Mouse (Mus musculus) bone marrow, adult 2 months (tissue): ENCODE measurements around the gene Liph. TPM values are rescaled to one million over a fixed set of nuclear protein-coding genes. Genes with fewer than 3 reads are reported as not detected.
"Not testable (repeated sequence)": the region's sequence is repeated elsewhere in the genome, so short reads cannot be mapped to it uniquely, and the experiment has no call there.

Source experiments
- H3K27ac ChIP-seq: fragments of 200-500 bp; 2 replicates; pipeline ENCODE4 v1.5.1; 2012; ENCODE audit warnings: low read depth, mild to moderate bottlenecking, control low read depth, inconsistent platforms, low read length; ENCODE audit not compliant: control insufficient read depth, poor library complexity, insufficient read depth
- H3K4me1 ChIP-seq: fragments of 200-500 bp; 2 replicates; pipeline ENCODE4 v1.6.1; 2011; ENCODE audit warnings: low read length; ENCODE audit not compliant: control insufficient read depth, insufficient read depth
- H3K4me3 ChIP-seq: fragments of 200-500 bp; replicated peaks from 2 replicates; pipeline ENCODE3; 2011; ENCODE audit warnings: mild to moderate bottlenecking, low read depth, low read length, control low read depth; ENCODE audit not compliant: control insufficient read depth
- CTCF ChIP-seq: fragments of 200-500 bp; IDR thresholded peaks from 2 replicates; pipeline ENCODE4 v1.5.1; 2011; ENCODE audit warnings: low read length, control low read depth; ENCODE audit not compliant: control insufficient read depth, insufficient read depth
- POLR2A ChIP-seq: fragments of 200-500 bp; IDR thresholded peaks from 2 replicates; pipeline ENCODE4 v1.6.1; 2011; ENCODE audit warnings: low read depth, mild to moderate bottlenecking, control low read depth, low read length, borderline replicate concordance; ENCODE audit not compliant: control insufficient read depth
- WGBS: fragments of 180-500 bp; shearing (Covaris S2); methylation state at CpG from one replicate; pipeline ENCODE4 v1.1.7; 2018; 5-methylcytosine and 5-hydroxymethylcytosine counted together
- polyA plus RNA-seq: library from polyadenylated mRNA; stranded (reverse); fragments of >200 nt; gene quantifications from 2 replicates; pipeline ENCODE4 v1.2.4, GENCODE M21; 2011; ENCODE audit warnings: low replicate concordance; ENCODE audit not compliant: missing spikeins, insufficient read depth, insufficient read length

Liph gene
- polyA plus RNA-seq, 1 experiment = 0.92 TPM

DNA sequence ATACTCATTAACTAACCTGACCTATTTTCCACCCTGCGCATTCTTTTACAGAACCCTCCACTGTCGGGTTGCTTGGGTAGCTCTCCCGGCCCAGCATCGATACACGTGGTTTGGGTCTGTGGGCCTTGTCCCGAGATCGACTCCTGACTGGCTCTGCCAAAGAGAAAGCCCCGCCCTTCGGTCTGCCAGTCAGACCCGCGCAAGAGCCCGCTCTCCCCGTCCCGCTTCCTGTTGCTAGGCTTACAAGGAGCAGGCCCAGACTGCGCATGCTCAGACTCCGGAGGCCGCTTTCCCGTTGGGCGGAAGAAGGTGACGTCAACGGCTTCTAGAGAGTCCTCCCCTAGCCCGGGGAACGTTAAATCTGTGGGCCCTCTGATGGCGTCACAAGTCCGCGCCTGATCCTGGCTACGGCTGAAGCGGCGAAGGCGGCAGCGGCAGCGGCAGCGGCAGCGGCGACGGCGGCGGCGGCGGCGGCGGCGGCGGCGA is 13.7 kb upstream of the Liph start, which contains the start of gene Senp2:
Gene Senp2, plus strand, starts transcription at position 386 of the 486 bp plus-strand sequence.
- Histone ChIP-seq H3K4me1 (peaks cover 2% of the 10 kb centered on the region), H3K4me3 (peak within 1 kb of the TSS; percentile 95), H3K27ac (peak within 1 kb of the TSS; percentile 93)
- WGBS = under 1% methylated on average over 45 of the region's 45 CpGs
- TF ChIP-seq POLR2A (peak; percentile 63; the same call in 1 of the 2 replicates), CTCF (no peak)

DNA sequence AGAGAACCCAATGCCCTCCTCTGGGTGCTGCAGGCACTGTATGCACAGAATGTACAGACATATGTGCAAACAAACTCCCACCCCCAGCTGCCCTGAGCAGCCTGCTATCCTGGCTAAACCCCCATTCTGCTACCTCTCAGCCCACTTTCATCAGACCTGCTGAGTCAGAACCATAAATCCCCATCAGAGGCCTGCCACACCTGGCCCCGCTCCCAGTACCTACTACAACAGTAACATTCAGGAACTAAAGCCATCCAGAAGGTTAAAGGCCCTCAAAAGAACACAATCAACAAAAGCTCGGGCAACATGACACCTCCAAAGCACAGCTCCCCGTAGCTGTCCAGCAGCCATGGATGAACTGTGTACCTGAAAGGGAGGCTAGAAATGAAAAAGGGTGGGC is 6.1 kb upstream of the Liph start:
- Histone ChIP-seq H3K4me1 (no peaks in the 10 kb centered on the region; the same call in 1 of the 2 replicates), H3K4me3 (no peak overlapping the region), H3K27ac (no peak overlapping the region)
- WGBS = 69% methylated on average over 3 of the region's 3 CpGs
- no peak for TF ChIP-seq CTCF
- TF ChIP-seq POLR2A = no peak

DNA sequence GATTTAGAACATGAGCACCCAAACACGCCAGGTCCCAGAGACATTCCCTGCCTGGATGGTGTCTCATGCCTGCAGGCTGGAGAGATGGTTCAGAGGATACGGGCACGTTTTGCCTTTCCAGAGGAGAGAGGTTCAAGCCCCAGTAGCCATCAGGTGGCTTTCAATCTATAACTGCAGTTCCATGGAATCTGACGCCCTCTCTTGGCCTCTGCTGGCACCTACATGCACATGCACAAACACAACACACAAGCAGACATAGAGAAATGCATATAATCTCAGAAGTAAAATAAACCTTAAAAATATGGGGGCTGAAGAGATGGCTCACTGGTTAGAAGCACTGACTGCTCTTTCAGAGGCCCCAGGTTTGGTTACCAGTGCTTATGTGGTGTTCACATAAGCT is 5.7 kb upstream of the Liph start:
- H3K27ac ChIP-seq = no peak overlapping the region
- TF ChIP-seq CTCF (no peak), POLR2A (no peak)
- no peak overlapping the region for H3K4me3 ChIP-seq
- WGBS = 69% methylated on average over 4 of the region's 4 CpGs
- no peaks in the 10 kb centered on the region; the same call in 1 of the 2 replicates for H3K4me1 ChIP-seq

DNA sequence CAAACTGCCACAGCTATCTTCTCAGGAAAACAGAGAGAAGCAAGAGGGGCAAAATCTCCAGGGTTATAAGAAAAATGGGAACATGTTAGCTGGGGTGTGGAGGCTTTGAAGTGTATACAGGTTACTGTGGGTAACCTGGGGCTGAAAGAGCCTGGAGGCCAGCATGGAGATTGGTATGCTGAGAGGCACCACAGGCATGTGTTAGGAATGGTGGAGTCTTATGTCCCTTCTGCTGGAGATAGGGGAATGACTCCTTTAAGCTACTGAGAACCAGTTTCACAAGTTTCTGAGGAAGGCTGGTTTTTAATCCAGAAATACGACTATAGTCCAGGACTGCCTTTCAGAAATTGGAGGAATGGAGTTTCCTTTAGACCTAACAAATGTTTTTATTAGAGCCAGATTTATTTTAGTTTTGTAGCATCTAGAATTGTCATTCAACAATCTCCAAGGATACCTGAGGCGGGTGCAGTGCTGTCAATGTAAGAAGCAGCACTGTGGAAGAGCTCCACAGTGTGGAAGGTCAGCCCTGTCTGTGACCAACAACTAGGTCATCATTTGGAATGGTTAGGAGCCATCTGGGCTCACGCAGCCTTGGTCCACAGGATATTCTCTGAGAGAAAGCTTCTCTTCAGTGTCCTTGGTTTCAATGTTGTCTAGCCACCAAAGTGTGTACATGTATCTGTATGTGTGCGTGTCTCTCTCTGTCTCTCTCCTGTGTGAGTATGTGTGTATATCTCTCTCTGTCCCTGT is 4.7 kb upstream of the Liph start:
- WGBS = 84% methylated on average over 4 of the region's 4 CpGs
- Histone ChIP-seq H3K27ac (no peak overlapping the region), H3K4me1 (no peaks in the 10 kb centered on the region; the same call in 1 of the 2 replicates), H3K4me3 (no peak overlapping the region)
- no peak for TF ChIP-seq POLR2A
- no peak for TF ChIP-seq CTCF

DNA sequence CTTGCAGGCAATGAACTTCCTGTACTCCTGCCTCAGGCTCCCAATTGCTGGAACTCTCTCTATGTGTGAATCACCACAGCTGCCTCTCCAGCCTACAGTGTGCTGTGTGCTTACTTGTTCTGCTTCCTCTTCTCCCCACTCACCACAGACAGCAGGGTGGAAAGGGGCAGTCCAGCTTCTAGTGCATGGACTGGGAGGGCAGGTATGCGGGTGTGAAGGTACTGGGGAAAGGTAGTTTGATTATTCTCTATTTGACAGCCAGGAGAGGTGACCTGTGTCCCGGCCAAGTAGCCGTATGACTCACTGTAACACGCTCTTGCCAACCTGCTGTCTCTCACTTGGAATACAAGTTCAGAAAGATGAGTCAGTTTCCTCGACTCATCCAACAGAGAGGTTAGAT is 2.6 kb upstream of the Liph start:
- no peak overlapping the region for H3K4me3 ChIP-seq
- 54% methylated on average over 5 of the region's 5 CpGs for WGBS
- no peak overlapping the region for H3K27ac ChIP-seq
- no peaks in the 10 kb centered on the region; the same call in 1 of the 2 replicates for H3K4me1 ChIP-seq
- no peak for TF ChIP-seq POLR2A
- TF ChIP-seq CTCF = no peak

DNA sequence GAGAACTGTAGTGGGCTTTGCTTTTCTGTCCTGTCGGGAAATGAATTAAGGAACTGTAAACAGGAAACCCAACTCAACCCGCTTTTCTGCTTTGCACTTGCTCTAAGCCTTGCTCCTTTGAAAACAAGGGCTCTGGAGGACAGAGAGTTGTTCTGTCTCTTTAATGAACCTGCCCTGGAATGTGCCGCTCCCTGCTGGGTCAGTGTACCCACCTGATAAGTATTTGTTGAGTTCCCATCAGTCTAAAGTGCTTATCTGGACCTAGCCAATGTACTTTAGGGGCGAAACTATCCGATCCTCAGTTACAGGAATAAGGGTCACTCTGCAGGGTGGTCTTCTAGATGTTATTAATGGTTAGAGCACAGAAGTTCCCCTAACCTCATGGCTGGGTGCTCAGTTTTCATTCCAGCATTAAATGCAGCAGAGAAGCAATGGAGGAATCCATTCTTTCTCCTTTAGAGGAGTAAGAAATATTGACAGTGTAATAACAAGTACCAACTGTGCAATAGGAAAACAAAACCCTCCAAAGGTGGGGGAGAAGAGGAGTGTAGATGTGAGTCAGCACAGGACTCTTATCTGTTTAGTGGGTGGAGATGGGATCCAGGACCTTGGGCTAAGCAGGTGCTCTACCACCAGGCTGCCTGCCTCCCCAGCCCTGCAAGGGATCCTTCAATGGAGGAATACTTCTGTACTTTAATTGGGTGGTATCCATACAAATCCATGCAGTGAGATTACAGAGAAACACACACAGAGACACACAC is 1.6 kb upstream of the Liph start:
- Histone ChIP-seq H3K4me3 (no peak overlapping the region), H3K4me1 (no peaks in the 10 kb centered on the region; the same call in 1 of the 2 replicates), H3K27ac (no peak overlapping the region)
- 37% methylated on average over 5 of the region's 5 CpGs for WGBS
- no peak for TF ChIP-seq CTCF
- no peak for TF ChIP-seq POLR2A

DNA sequence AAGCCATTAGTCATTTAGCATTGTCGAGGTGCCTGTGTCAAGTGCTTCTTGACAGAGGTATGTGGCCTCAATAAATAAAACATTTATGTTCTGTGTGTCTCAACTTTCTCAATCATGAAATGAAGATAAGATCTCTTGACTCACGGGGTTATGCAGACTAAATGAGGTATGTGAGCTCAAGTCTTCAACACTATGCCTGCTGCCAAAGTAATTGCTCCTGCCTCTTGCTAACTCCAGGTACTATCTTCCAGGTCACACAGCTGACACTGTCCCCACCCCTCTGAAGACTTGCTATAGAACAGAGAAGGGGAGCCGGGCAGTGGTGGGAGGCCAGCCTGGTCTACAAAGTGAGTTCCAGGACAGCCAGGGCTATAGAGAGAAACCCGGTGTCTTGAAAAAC is 939 bp upstream of the Liph start:
- 41% methylated on average over 4 of the region's 4 CpGs for WGBS
- Histone ChIP-seq H3K4me3 (no peak overlapping the region), H3K27ac (peak overlapping the region; percentile 28; the same call in 1 of the 2 replicates), H3K4me1 (no peaks in the 10 kb centered on the region; the same call in 1 of the 2 replicates)
- no peak for TF ChIP-seq CTCF
- no peak for TF ChIP-seq POLR2A

DNA sequence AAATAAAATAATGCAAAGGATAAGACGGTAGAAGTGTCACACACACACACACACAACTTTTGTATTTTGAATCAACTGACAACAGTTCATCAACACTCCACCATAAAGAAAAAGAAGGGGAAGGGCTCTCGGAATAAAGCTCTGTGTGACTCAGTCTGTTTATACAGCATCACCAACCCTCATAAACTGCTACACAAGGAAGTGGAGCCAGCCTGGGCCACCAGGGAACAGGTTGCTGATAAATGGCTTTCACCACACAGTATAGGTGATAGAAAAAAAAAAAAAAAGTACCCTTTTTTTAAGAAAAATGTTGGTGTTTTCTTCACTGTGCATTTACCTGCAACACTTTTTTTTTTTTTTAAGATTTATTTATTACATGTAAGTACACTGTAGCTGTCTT is 3.7 kb downstream of the Liph start:
- no peak overlapping the region for H3K4me3 ChIP-seq
- WGBS = 79% methylated on average over 2 of the region's 2 CpGs
- H3K27ac ChIP-seq = no peak overlapping the region
- no peaks in the 10 kb centered on the region; the same call in 1 of the 2 replicates for H3K4me1 ChIP-seq
- no peak for TF ChIP-seq CTCF
- no peak for TF ChIP-seq POLR2A

DNA sequence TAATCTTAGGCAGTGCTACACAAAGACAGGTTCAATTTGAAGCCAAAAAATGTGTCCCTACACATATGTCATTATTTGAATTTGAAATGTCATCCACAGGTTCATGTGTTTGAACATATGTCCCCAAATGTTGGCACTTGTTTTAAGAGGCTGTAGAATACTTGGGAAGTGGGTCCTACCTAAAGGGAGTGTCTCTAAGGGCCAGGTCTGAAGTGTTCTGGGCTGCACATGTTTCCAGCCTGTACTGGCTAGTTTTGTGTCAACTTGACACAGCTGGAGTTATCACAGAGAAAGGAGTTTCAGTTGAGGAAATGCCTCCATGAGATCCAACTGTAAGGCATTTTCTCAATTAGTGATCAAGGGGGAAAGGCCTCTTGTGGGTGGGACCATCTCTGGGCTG is 4.6 kb downstream of the Liph start:
- not testable (repeated sequence) for H3K4me1 ChIP-seq, H3K4me3 ChIP-seq, H3K27ac ChIP-seq
